Mouse (Mus musculus) liver, embryonic 14 days (tissue): ENCODE results near the gene Ifit1bl1. TPM values are rescaled to one million over a fixed set of nuclear protein-coding genes. Genes with fewer than 3 reads are reported as not detected.

ENCODE experiments used
- polyA plus RNA-seq: library from polyadenylated mRNA; depleted of rRNA; stranded (reverse); fragments of >200 nt; gene quantifications from 2 replicates; pipeline ENCODE4 v1.2.3, GENCODE M21; 2012; rRNA removed

Ifit1bl1 gene
- polyA plus RNA-seq, result 0.15 and 0.21 TPM in 2 replicates

DNA sequence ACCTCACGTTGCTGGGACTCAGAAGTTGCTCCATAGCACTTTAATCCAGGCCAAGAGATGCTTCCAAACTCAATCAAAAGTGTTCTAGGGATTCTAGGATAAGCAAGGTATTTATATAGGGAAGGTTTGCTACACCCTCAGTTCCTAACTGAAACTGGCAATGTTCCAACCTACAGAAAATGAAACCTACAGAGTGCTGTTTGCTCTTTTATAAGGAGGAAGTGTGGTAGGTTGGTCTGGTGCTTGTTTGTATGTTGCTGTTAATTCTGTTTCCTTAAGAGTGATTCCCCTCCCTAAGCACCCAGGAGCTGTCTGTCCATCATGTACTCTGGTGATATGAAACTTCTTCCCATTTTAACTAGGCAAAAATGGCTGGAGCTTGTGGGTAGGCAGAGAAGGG, at the start of gene Ifit1bl1:
TSS of gene Ifit1bl1 (minus strand) at position 69 of the 400 bp plus-strand sequence.

DNA sequence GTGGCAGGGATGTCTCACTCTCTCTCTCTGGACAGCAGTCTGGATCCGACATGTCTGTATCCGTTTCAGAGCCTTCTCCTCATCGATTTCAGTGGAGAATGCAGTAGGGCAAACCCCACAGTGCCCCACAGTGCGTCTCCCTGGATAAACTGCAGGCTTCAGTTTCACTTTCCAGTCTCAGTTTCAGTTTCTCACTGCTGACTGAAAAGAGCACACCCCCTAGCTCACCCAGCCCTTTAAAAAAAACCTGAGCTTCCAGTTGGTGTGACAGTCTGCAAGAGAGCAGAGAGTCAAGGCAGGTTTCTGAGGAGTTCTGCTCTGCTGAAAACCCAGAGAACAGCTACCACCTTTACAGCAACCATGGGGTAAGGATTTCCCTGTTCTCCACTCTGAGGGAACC, 38.9 kb upstream of the Ifit1bl1 start, which contains the start of the genes Ifit1bl2 and Ifit1:
TSS of gene Ifit1bl2 (minus strand) at position 121 of the 400 bp plus-strand sequence.
TSS of gene Ifit1 (plus strand) at position 249 of the 400 bp plus-strand sequence.

GRCm38 (mm10) chr19:34607237-34608051, 5.7 kb upstream of the Ifit1bl1 start, which contains the start of gene Ifit3b:
Ifit3b (plus strand) TSS chr19:34607970.

GRCm38 (mm10) chr19:34583126-34583766, 18.5 kb downstream of the Ifit1bl1 start, which contains the start of gene Ifit3:
Ifit3 (plus strand) TSS chr19:34583531.

DNA sequence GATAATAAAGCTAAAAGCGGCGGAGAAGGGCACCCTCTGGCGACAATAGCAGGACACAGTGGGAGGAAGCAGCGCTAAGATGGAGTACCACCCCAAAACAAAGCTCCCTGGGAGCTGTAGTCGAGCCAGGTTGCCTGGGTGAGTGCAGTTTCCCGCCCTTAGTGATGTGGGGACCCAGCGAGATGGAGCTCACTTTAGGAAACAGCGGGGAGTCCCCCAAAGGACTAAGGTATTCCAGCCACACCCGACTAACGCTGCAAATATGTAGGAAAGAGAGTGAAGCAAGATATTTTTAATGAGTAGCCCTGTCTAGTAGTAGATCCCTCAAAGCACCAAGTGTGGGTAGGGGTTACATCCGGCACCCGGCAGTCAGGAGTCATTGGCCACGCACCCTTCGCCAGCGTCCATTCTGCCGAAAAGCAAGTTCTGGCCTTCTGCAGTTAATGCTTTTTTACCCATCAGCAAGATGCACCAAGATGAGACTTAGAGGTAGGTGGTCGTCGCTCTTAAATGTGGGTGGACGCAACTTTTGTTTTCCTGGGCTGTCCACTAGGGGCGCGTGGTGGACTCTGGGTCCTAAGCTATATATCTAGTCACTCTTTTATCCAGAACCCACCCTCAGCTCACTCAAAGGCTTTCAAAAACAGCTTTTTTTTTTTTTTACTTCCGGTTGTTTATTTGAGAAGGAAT, 51.1 kb downstream of the Ifit1bl1 start, which contains the start of gene Ifit2:
TSS of gene Ifit2 (plus strand) at position 161 of the 690 bp plus-strand sequence.

Other genes with a start within 250 kb of the Ifit1bl1 start
- gene Ch25h, start 126.8 kb downstream of the Ifit1bl1 start, polyA plus RNA-seq, result 0.12 and 0.16 TPM in 2 replicates
- 20.6 and 25.6 TPM in 2 replicates for gene Lipa, start 74.5 kb downstream of the Ifit1bl1 start, polyA plus RNA-seq
- 2.4 TPM in 2 replicates for gene Ifit2, start 51.3 kb downstream of the Ifit1bl1 start, polyA plus RNA-seq
- gene Ifit3, start 18.4 kb downstream of the Ifit1bl1 start, polyA plus RNA-seq, result 1.7 and 2.1 TPM in 2 replicates
- 0.33 and 0.37 TPM in 2 replicates for gene Ifit3b, start 6.0 kb upstream of the Ifit1bl1 start, polyA plus RNA-seq
- 0.02 and 0.03 TPM in 2 replicates for gene Ifit1bl2, start 38.8 kb upstream of the Ifit1bl1 start, polyA plus RNA-seq
- 0.85 and 1.2 TPM in 2 replicates for gene Ifit1, start 38.9 kb upstream of the Ifit1bl1 start, polyA plus RNA-seq
- gene Slc16a12, start 145.3 kb upstream of the Ifit1bl1 start, polyA plus RNA-seq, result 4.6 and 5.6 TPM in 2 replicates